Mouse (Mus musculus) intestine, embryonic 16.5 days (tissue): ENCODE results near the gene Cpeb3. TPM values are rescaled to one million over a fixed set of nuclear protein-coding genes. Genes with fewer than 3 reads are reported as not detected.

Source experiments
- ATAC-seq: fragments of 200-750 bp; cut with Nextera tagmentation; 2 replicates; pipeline ENCODE4 v1.8.0; 2017; ENCODE audit warnings: moderate TSS enrichment, moderate library complexity
- H3K27ac ChIP-seq: fragments of 300-500 bp; sonication (generic); 2 replicates; pipeline ENCODE4 v1.5.1; 2014; ENCODE audit warnings: mild to moderate bottlenecking, low read length
- H3K27me3 ChIP-seq: fragments of 300-500 bp; sonication (generic); replicated peaks from 2 replicates; pipeline ENCODE4 v1.6.1; 2014; ENCODE audit warnings: low read length, control low read depth, mixed read lengths; ENCODE audit not compliant: control insufficient read depth, insufficient read depth
- H3K36me3 ChIP-seq: fragments of 300-500 bp; sonication (generic); 2 replicates; pipeline ENCODE4 v1.6.1; 2014; ENCODE audit warnings: low read length, control low read depth; ENCODE audit not compliant: control insufficient read depth, insufficient read depth
- H3K4me1 ChIP-seq: fragments of 300-500 bp; sonication (generic); 2 replicates; pipeline ENCODE4 v1.6.1; 2014; ENCODE audit warnings: low read length, control low read depth, mixed read lengths; ENCODE audit not compliant: control insufficient read depth, insufficient read depth
- H3K4me2 ChIP-seq: fragments of 300-500 bp; sonication (generic); 2 replicates; pipeline ENCODE4 v1.6.1; 2014; ENCODE audit warnings: low read depth, low read length, control low read depth
- H3K4me3 ChIP-seq: fragments of 300-500 bp; sonication (generic); 2 replicates; pipeline ENCODE4 v1.5.1; 2014; ENCODE audit warnings: mild to moderate bottlenecking, low read length
- H3K9ac ChIP-seq: fragments of 300-500 bp; sonication (generic); 2 replicates; pipeline ENCODE4 v1.6.1; 2014; ENCODE audit warnings: low read depth, low read length
- H3K9me3 ChIP-seq: fragments of 300-500 bp; sonication (generic); 2 replicates; pipeline ENCODE4 v1.6.1; 2016; ENCODE audit warnings: low read length, control low read depth; ENCODE audit not compliant: control insufficient read depth
- WGBS: fragments of 180-500 bp; shearing (Covaris S2); extraction: QIAGEN DNeasy Blood & Tissue Kit; methylation state at CpG from one replicate; pipeline ENCODE4 v1.1.7; 2014; 5-methylcytosine and 5-hydroxymethylcytosine counted together
- polyA plus RNA-seq: library from polyadenylated mRNA; unstranded; fragments of >200 nt; fragmentation: Nextera tagmentation; extraction: Ambion mirVana; gene quantifications from 2 replicates; pipeline ENCODE4 v1.2.1, GENCODE M21; 2015

Cpeb3 gene
- polyA plus RNA-seq, 1 experiment from 2014 or later: 0.97 TPM

- 80% methylated on average over 6 of the region's 6 CpGs for WGBS
- no peaks in the 10 kb centered on the region for H3K9me3 ChIP-seq
- no peaks in the 10 kb centered on the region for H3K4me1 ChIP-seq
- no peaks in the 10 kb centered on the region for H3K27me3 ChIP-seq
- ATAC-seq: no peak
- no peaks in the 10 kb centered on the region for H3K36me3 ChIP-seq
- H3K27ac ChIP-seq: no peak overlapping the region
- H3K4me3 ChIP-seq: no peak overlapping the region
- no peak overlapping the region for H3K4me2 ChIP-seq
- H3K9ac ChIP-seq: no peak overlapping the region
These were observed 96.6 kb downstream of the Cpeb3 start for GRCm38 (mm10) chr19:37111831-37112230.

- no peaks in the 10 kb centered on the region for H3K27me3 ChIP-seq
- no peak overlapping the region for H3K4me3 ChIP-seq
- no peaks in the 10 kb centered on the region for H3K36me3 ChIP-seq
- WGBS: 59% methylated on average over 1 of the region's 1 CpGs
- ATAC-seq: no peak
- no peak overlapping the region for H3K4me2 ChIP-seq
- no peaks in the 10 kb centered on the region for H3K9me3 ChIP-seq
- H3K4me1 ChIP-seq: no peaks in the 10 kb centered on the region
- H3K27ac ChIP-seq: no peak overlapping the region
- H3K9ac ChIP-seq: no peak overlapping the region
These were observed 97.9 kb downstream of the Cpeb3 start for GRCm38 (mm10) chr19:37110494-37110893.

GRCm38 (mm10) chr19:37109853-37110252 lies 98.5 kb downstream of the Cpeb3 start:
- Histone ChIP-seq H3K4me1 (no peaks in the 10 kb centered on the region), H3K27me3 (no peaks in the 10 kb centered on the region), H3K36me3 (no peaks in the 10 kb centered on the region), H3K4me2 (no peak overlapping the region), H3K9me3 (no peaks in the 10 kb centered on the region), H3K27ac (no peak overlapping the region), H3K4me3 (no peak overlapping the region), H3K9ac (no peak overlapping the region)
- ATAC-seq: no peak
- WGBS: 74% methylated on average over 4 of the region's 4 CpGs

GRCm38 (mm10) chr19:37100689-37101088 lies 107.7 kb downstream of the Cpeb3 start:
- Histone ChIP-seq H3K27ac (no peak overlapping the region), H3K4me3 (no peak overlapping the region), H3K9me3 (no peaks in the 10 kb centered on the region), H3K9ac (no peak overlapping the region), H3K36me3 (no peaks in the 10 kb centered on the region), H3K4me1 (no peaks in the 10 kb centered on the region), H3K27me3 (no peaks in the 10 kb centered on the region), H3K4me2 (no peak overlapping the region)
- no peak; the same call in 1 of the 2 replicates for ATAC-seq
- 86% methylated on average over 2 of the region's 2 CpGs for WGBS

DNA sequence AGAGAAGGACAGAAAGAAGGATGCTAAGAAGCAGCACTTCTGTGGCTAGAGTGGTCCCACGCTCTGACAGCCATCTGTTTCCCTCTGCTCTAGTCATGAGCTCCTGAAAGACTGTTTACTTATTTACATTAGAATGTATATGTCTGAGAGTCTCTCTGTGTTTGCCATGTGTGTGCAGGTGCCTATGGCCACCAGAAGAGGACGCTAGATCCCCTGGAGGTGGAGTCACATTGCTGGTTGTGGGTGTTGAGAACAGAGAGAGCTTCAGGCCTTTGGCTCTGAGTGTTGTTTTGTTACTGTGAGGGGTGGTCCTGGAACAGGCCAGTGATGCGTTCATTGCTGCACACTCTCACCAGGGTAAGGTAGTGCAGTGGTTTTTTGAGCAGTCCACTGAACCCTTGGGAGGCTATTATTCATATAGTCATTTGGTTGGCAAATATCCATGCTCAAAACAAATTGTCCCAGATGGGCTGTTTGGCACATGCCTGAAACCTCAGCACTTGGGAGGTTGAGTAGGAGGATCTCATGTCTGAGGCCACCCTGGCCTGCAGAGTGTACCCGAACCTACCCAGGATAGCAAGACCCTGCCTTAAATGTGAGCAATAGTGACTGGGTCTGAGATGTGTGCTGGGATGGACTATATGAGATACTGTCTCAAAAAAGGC lies 112.6 kb downstream of the Cpeb3 start:
- H3K27ac ChIP-seq: no peak overlapping the region
- H3K4me2 ChIP-seq: no peak overlapping the region
- H3K36me3 ChIP-seq: no peaks in the 10 kb centered on the region
- H3K9me3 ChIP-seq: no peaks in the 10 kb centered on the region
- no peaks in the 10 kb centered on the region for H3K27me3 ChIP-seq
- H3K4me3 ChIP-seq: no peak overlapping the region
- no peaks in the 10 kb centered on the region for H3K4me1 ChIP-seq
- 78% methylated on average over 4 of the region's 4 CpGs for WGBS
- ATAC-seq: no peak
- H3K9ac ChIP-seq: no peak overlapping the region

- WGBS: 82% methylated on average over 3 of the region's 3 CpGs
- Histone ChIP-seq H3K36me3 (no peaks in the 10 kb centered on the region), H3K4me2 (no peak overlapping the region), H3K27me3 (no peaks in the 10 kb centered on the region), H3K9me3 (no peaks in the 10 kb centered on the region), H3K4me3 (no peak overlapping the region), H3K27ac (no peak overlapping the region), H3K9ac (no peak overlapping the region), H3K4me1 (no peaks in the 10 kb centered on the region)
- no peak for ATAC-seq
These were observed 115.2 kb downstream of the Cpeb3 start for GRCm38 (mm10) chr19:37093181-37093580.

DNA sequence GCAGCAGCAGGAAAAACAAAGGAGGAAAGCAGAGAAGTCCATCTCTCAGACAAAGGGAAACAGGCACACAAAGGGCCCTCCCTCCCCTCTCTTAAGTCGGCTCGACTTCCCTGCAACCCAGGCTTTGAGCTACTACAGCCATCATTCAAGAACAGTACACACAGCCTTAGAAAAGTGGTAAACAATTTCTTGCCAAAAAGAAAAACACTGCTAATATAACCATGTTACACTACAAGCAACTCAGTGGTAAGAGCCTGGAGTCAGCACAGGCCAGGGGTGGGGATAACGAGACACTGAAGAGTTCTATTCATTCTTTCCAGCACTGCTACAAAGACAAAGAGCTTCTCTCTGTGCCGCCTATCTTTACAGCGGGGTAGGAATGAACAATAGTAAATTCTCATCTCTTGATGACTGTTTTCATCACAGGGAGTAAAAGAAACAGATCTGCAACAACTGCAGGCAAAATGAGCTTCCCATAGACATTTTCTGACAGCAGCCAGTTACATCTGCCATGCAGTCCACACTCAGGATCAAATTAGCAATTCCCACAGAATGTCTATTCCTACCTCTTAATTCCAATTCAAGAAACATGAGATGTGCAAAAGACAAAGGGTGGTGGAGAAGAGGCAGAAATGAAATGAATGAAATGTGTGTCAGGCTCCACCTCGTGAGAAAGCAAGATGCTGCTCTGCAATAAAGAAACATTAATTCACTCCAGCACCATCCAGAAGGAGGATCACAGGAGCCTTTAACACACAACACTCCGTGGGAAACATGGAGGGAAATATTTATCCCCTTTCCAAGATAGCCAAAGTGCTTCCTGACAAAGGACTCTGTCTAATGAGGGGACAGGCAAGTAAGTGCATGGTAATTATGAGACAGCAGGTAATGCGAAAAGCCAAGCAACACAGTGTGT lies 118.0 kb downstream of the Cpeb3 start:
- no peak overlapping the region for H3K27ac ChIP-seq
- no peak overlapping the region for H3K9ac ChIP-seq
- no peak overlapping the region for H3K4me3 ChIP-seq
- ATAC-seq: no peak
- no peaks in the 10 kb centered on the region for H3K36me3 ChIP-seq
- H3K4me1 ChIP-seq: no peaks in the 10 kb centered on the region
- H3K4me2 ChIP-seq: no peak overlapping the region
- no peaks in the 10 kb centered on the region for H3K27me3 ChIP-seq
- WGBS: 41% methylated on average over 8 of the region's 8 CpGs
- no peaks in the 10 kb centered on the region for H3K9me3 ChIP-seq

GRCm38 (mm10) chr19:37088043-37088748 lies 120.2 kb downstream of the Cpeb3 start:
- no peak overlapping the region for H3K4me2 ChIP-seq
- no peaks in the 10 kb centered on the region for H3K9me3 ChIP-seq
- H3K4me3 ChIP-seq: no peak overlapping the region
- no peaks in the 10 kb centered on the region for H3K36me3 ChIP-seq
- no peaks in the 10 kb centered on the region for H3K4me1 ChIP-seq
- H3K27me3 ChIP-seq: no peaks in the 10 kb centered on the region
- no peak overlapping the region for H3K27ac ChIP-seq
- H3K9ac ChIP-seq: no peak overlapping the region
- ATAC-seq: no peak
- WGBS: 86% methylated on average over 8 of the region's 8 CpGs

GRCm38 (mm10) chr19:37084546-37084945 lies 123.9 kb downstream of the Cpeb3 start:
- no peaks in the 10 kb centered on the region for H3K4me1 ChIP-seq
- H3K9ac ChIP-seq: no peak overlapping the region
- no peak for ATAC-seq
- no peaks in the 10 kb centered on the region for H3K36me3 ChIP-seq
- 76% methylated on average over 3 of the region's 3 CpGs for WGBS
- H3K4me2 ChIP-seq: no peak overlapping the region
- no peak overlapping the region for H3K4me3 ChIP-seq
- H3K27ac ChIP-seq: no peak overlapping the region
- H3K9me3 ChIP-seq: no peaks in the 10 kb centered on the region
- H3K27me3 ChIP-seq: no peaks in the 10 kb centered on the region
